Mouse (Mus musculus): ENCODE data around the gene Alyref2. TPM values are rescaled to one million over a fixed set of nuclear protein-coding genes. Genes with fewer than 3 reads are reported as not detected.
"Not testable (repeated sequence)": the region's sequence is repeated elsewhere in the genome, so short reads cannot be mapped to it uniquely, and the experiment has no call there.

Gene Alyref2
- total and polyA plus RNA-seq, 2 experiments from 2014 or later, result 10.0 to 13.5 TPM

- Histone ChIP-seq H3K27ac (ENCODE audit: low read depth) (no peak overlapping the region), H3K27me3 (ENCODE audit: control insufficient read depth, insufficient read depth, low read length) (no peaks in the 10 kb centered on the region), H3K9me3 (replicated peaks; ENCODE audit: control insufficient read depth, low read length) (no peaks in the 10 kb centered on the region), H3K4me1 (ENCODE audit: control insufficient read depth, insufficient read depth) (peaks cover 10% of the 10 kb centered on the region), H3K9ac (replicated peaks; ENCODE audit: low read depth, low read length) (no peak overlapping the region), H3K4me2 (ENCODE audit: low read depth, low read length) (no peak overlapping the region), H3K36me3 (replicated peaks; ENCODE audit: control insufficient read depth, insufficient read depth, low read length) (no peaks in the 10 kb centered on the region), H3K4me3 (ENCODE audit: low read depth, low read length) (no peak overlapping the region)
- no peak for ATAC-seq (ENCODE audit: insufficient read depth, low read depth)
- WGBS, result 56% methylated on average over 5 of the region's 5 CpGs
- no peak for DNase-seq (ENCODE audit: low spot score)
- no peak for TF ChIP-seq CTCF (IDR thresholded peaks at IDR 0.05; ENCODE audit: low read depth)
- TF ChIP-seq EP300 (IDR thresholded peaks at IDR 0.05; ENCODE audit: low read depth), result no peak
These were observed 32.4 kb upstream of the Alyref2 start for GRCm38 (mm10) chr1:171470896-171471295.

GRCm38 (mm10) chr1:171471452-171471851 is 31.8 kb upstream of the Alyref2 start:
- Histone ChIP-seq H3K4me3 (ENCODE audit: low read depth, low read length) (no peak overlapping the region), H3K9ac (replicated peaks; ENCODE audit: low read depth, low read length) (no peak overlapping the region), H3K27me3 (ENCODE audit: control insufficient read depth, insufficient read depth, low read length) (no peaks in the 10 kb centered on the region), H3K27ac (ENCODE audit: low read depth) (no peak overlapping the region), H3K9me3 (replicated peaks; ENCODE audit: control insufficient read depth, low read length) (no peaks in the 10 kb centered on the region), H3K4me2 (ENCODE audit: low read depth, low read length) (no peak overlapping the region), H3K4me1 (ENCODE audit: control insufficient read depth, insufficient read depth) (peaks cover 10% of the 10 kb centered on the region), H3K36me3 (replicated peaks; ENCODE audit: control insufficient read depth, insufficient read depth, low read length) (no peaks in the 10 kb centered on the region)
- no peak for ATAC-seq (ENCODE audit: insufficient read depth, low read depth)
- 75% methylated on average over 1 of the region's 1 CpGs for WGBS
- DNase-seq (ENCODE audit: low spot score), result no peak
- TF ChIP-seq EP300 (IDR thresholded peaks at IDR 0.05; ENCODE audit: low read depth), result no peak
- TF ChIP-seq CTCF (IDR thresholded peaks at IDR 0.05; ENCODE audit: low read depth), result no peak

- not testable (repeated sequence) for H3K9me3 ChIP-seq (replicated peaks; ENCODE audit: control insufficient read depth, low read length); DNase-seq (ENCODE audit: low spot score); H3K27ac ChIP-seq (ENCODE audit: low read depth); H3K4me3 ChIP-seq (ENCODE audit: low read depth, low read length); ATAC-seq (ENCODE audit: insufficient read depth, low read depth); H3K36me3 ChIP-seq (replicated peaks; ENCODE audit: control insufficient read depth, insufficient read depth, low read length); H3K4me1 ChIP-seq (ENCODE audit: control insufficient read depth, insufficient read depth); H3K4me2 ChIP-seq (ENCODE audit: low read depth, low read length); H3K27me3 ChIP-seq (ENCODE audit: control insufficient read depth, insufficient read depth, low read length); H3K9ac ChIP-seq (replicated peaks; ENCODE audit: low read depth, low read length)
- WGBS, result 87% methylated on average over 8 of the region's 8 CpGs
These were observed 31.3 kb upstream of the Alyref2 start for GRCm38 (mm10) chr1:171471941-171472340.

- Histone ChIP-seq H3K36me3 (replicated peaks; ENCODE audit: control insufficient read depth, insufficient read depth, low read length) (no peaks in the 10 kb centered on the region), H3K4me2 (ENCODE audit: low read depth, low read length) (no peak overlapping the region), H3K9ac (replicated peaks; ENCODE audit: low read depth, low read length) (no peak overlapping the region), H3K27me3 (ENCODE audit: control insufficient read depth, insufficient read depth, low read length) (no peaks in the 10 kb centered on the region), H3K9me3 (replicated peaks; ENCODE audit: control insufficient read depth, low read length) (no peaks in the 10 kb centered on the region), H3K4me3 (ENCODE audit: low read depth, low read length) (no peak overlapping the region), H3K4me1 (ENCODE audit: control insufficient read depth, insufficient read depth) (peaks cover 10% of the 10 kb centered on the region), H3K27ac (ENCODE audit: low read depth) (no peak overlapping the region)
- ATAC-seq (ENCODE audit: insufficient read depth, low read depth) (no peak), DNase-seq (ENCODE audit: low spot score) (no peak)
- TF ChIP-seq EP300 (IDR thresholded peaks at IDR 0.05; ENCODE audit: low read depth) (no peak), CTCF (IDR thresholded peaks at IDR 0.05; ENCODE audit: low read depth) (no peak)
- 71% methylated on average over 4 of the region's 4 CpGs for WGBS
These were observed 29.8 kb upstream of the Alyref2 start for GRCm38 (mm10) chr1:171473506-171473905.

GRCm38 (mm10) chr1:171473920-171474640 is 29.2 kb upstream of the Alyref2 start:
- no peak for TF ChIP-seq EP300 (IDR thresholded peaks at IDR 0.05; ENCODE audit: low read depth)
- no peak for TF ChIP-seq CTCF (IDR thresholded peaks at IDR 0.05; ENCODE audit: low read depth)
- Histone ChIP-seq H3K9ac (replicated peaks; ENCODE audit: low read depth, low read length) (no peak overlapping the region), H3K27me3 (ENCODE audit: control insufficient read depth, insufficient read depth, low read length) (no peaks in the 10 kb centered on the region), H3K4me1 (ENCODE audit: control insufficient read depth, insufficient read depth) (peaks cover 10% of the 10 kb centered on the region), H3K4me2 (ENCODE audit: low read depth, low read length) (no peak overlapping the region), H3K4me3 (ENCODE audit: low read depth, low read length) (no peak overlapping the region), H3K9me3 (replicated peaks; ENCODE audit: control insufficient read depth, low read length) (no peaks in the 10 kb centered on the region), H3K36me3 (replicated peaks; ENCODE audit: control insufficient read depth, insufficient read depth, low read length) (no peaks in the 10 kb centered on the region), H3K27ac (ENCODE audit: low read depth) (no peak overlapping the region)
- WGBS, result 61% methylated on average over 9 of the region's 9 CpGs
- DNase-seq (ENCODE audit: low spot score) (no peak), ATAC-seq (ENCODE audit: insufficient read depth, low read depth) (no peak)

GRCm38 (mm10) chr1:171477123-171477522 is 26.2 kb upstream of the Alyref2 start:
- no peaks in the 10 kb centered on the region for H3K36me3 ChIP-seq (replicated peaks; ENCODE audit: control insufficient read depth, insufficient read depth, low read length)
- H3K4me3 ChIP-seq (ENCODE audit: low read depth, low read length), result no peak overlapping the region
- H3K4me2 ChIP-seq (ENCODE audit: low read depth, low read length), result no peak overlapping the region
- H3K9me3 ChIP-seq (replicated peaks; ENCODE audit: control insufficient read depth, low read length), result peaks cover 5% of the 10 kb centered on the region; the same call in 1 of the 2 replicates
- no peaks in the 10 kb centered on the region for H3K4me1 ChIP-seq (ENCODE audit: control insufficient read depth, insufficient read depth)
- WGBS, result 58% methylated on average over 8 of the region's 8 CpGs
- no peak for DNase-seq (ENCODE audit: low spot score)
- H3K9ac ChIP-seq (replicated peaks; ENCODE audit: low read depth, low read length), result no peak overlapping the region
- no peak for TF ChIP-seq EP300 (IDR thresholded peaks at IDR 0.05; ENCODE audit: low read depth)
- no peak for TF ChIP-seq CTCF (IDR thresholded peaks at IDR 0.05; ENCODE audit: low read depth)
- no peak overlapping the region for H3K27ac ChIP-seq (ENCODE audit: low read depth)
- no peak for ATAC-seq (ENCODE audit: insufficient read depth, low read depth)
- no peaks in the 10 kb centered on the region for H3K27me3 ChIP-seq (ENCODE audit: control insufficient read depth, insufficient read depth, low read length)
